Mouse (Mus musculus): ENCODE measurements around the gene Pheta2. TPM values are rescaled to one million over a fixed set of nuclear protein-coding genes. Genes with fewer than 3 reads are reported as not detected.

Pheta2 gene
- polyA plus RNA-seq, 2 experiments = 18.7 to 24.8 TPM

- no peak for ATAC-seq (ENCODE audit: insufficient read depth)
- WGBS (ENCODE audit: insufficient replicate concordance) = 74% methylated on average over 5 of the region's 5 CpGs
- H3K27ac ChIP-seq = no peak overlapping the region
- TF ChIP-seq CTCF (IDR thresholded peaks at IDR 0.05; ENCODE audit: low read depth) (no peak), EP300 (IDR thresholded peaks at IDR 0.05; ENCODE audit: low read depth) (no peak)
- H3K4me3 ChIP-seq (ENCODE audit: insufficient read depth in 1 of 2, low read depth in 2 of 2, low read length in 2 of 2) = no peak overlapping the region
- no peaks in the 10 kb centered on the region for H3K27me3 ChIP-seq (ENCODE audit: control insufficient read depth, insufficient read depth, low read length)
- no peak overlapping the region for H3K4me2 ChIP-seq (ENCODE audit: low read depth)
- no peaks in the 10 kb centered on the region for H3K36me3 ChIP-seq (replicated peaks; ENCODE audit: control insufficient read depth, insufficient read depth, low read depth)
- no peaks in the 10 kb centered on the region for H3K9me3 ChIP-seq (ENCODE audit: control insufficient read depth, low read length)
- DNase-seq (ENCODE audit: low read depth in 3 of 3, low spot score in 3 of 3) = no peak
- H3K4me1 ChIP-seq (replicated peaks; ENCODE audit: control insufficient read depth in 2 of 2, insufficient read depth in 2 of 2, low read length in 1 of 2) = peaks cover 0 to 5% of the 10 kb centered on the region in 2 experiments; a peak in 1 of 4 replicates
- H3K9ac ChIP-seq (replicated peaks) = no peak overlapping the region
Observed at GRCm38 (mm10) chr15:82372991-82373390, 34.2 kb downstream of the Pheta2 start.

GRCm38 (mm10) chr15:82374437-82374836 lies 35.7 kb downstream of the Pheta2 start:
- DNase-seq (ENCODE audit: low read depth in 3 of 3, low spot score in 3 of 3) = no peak
- WGBS (ENCODE audit: insufficient replicate concordance) = 71% methylated on average over 5 of the region's 5 CpGs
- Histone ChIP-seq H3K27me3 (ENCODE audit: control insufficient read depth, insufficient read depth, low read length) (no peaks in the 10 kb centered on the region), H3K4me1 (replicated peaks; ENCODE audit: control insufficient read depth in 2 of 2, insufficient read depth in 2 of 2, low read length in 1 of 2) (peaks cover 0 to 7% of the 10 kb centered on the region in 2 experiments; a peak in 2 of 4 replicates), H3K36me3 (replicated peaks; ENCODE audit: control insufficient read depth, insufficient read depth, low read depth) (no peaks in the 10 kb centered on the region), H3K9ac (replicated peaks) (no peak overlapping the region), H3K4me3 (ENCODE audit: insufficient read depth in 1 of 2, low read depth in 2 of 2, low read length in 2 of 2) (no peak overlapping the region), H3K27ac (no peak overlapping the region), H3K9me3 (ENCODE audit: control insufficient read depth, low read length) (no peaks in the 10 kb centered on the region), H3K4me2 (ENCODE audit: low read depth) (no peak overlapping the region)
- no peak for TF ChIP-seq EP300 (IDR thresholded peaks at IDR 0.05; ENCODE audit: low read depth)
- TF ChIP-seq CTCF (IDR thresholded peaks at IDR 0.05; ENCODE audit: low read depth) = no peak
- no peak for ATAC-seq (ENCODE audit: insufficient read depth)

- Histone ChIP-seq H3K27ac (no peak overlapping the region), H3K36me3 (replicated peaks; ENCODE audit: control insufficient read depth, insufficient read depth, low read depth) (no peaks in the 10 kb centered on the region), H3K4me3 (ENCODE audit: insufficient read depth in 1 of 2, low read depth in 2 of 2, low read length in 2 of 2) (no peak overlapping the region), H3K27me3 (ENCODE audit: control insufficient read depth, insufficient read depth, low read length) (no peaks in the 10 kb centered on the region), H3K4me1 (replicated peaks; ENCODE audit: control insufficient read depth in 2 of 2, insufficient read depth in 2 of 2, low read length in 1 of 2) (peaks cover 0 to 10% of the 10 kb centered on the region in 2 experiments; a peak in 2 of 4 replicates), H3K9me3 (ENCODE audit: control insufficient read depth, low read length) (no peaks in the 10 kb centered on the region), H3K4me2 (ENCODE audit: low read depth) (no peak overlapping the region), H3K9ac (replicated peaks) (no peak overlapping the region)
- no peak for DNase-seq (ENCODE audit: low read depth in 3 of 3, low spot score in 3 of 3)
- WGBS (ENCODE audit: insufficient replicate concordance) = 68% methylated on average over 9 of the region's 9 CpGs
- TF ChIP-seq EP300 (IDR thresholded peaks at IDR 0.05; ENCODE audit: low read depth) = no peak
- no peak for TF ChIP-seq CTCF (IDR thresholded peaks at IDR 0.05; ENCODE audit: low read depth)
- no peak for ATAC-seq (ENCODE audit: insufficient read depth)
Observed at GRCm38 (mm10) chr15:82375855-82376254, 37.1 kb downstream of the Pheta2 start.

GRCm38 (mm10) chr15:82376393-82377138 lies 37.8 kb downstream of the Pheta2 start:
- Histone ChIP-seq H3K9ac (replicated peaks) (no peak overlapping the region), H3K4me2 (ENCODE audit: low read depth) (no peak overlapping the region), H3K36me3 (replicated peaks; ENCODE audit: control insufficient read depth, insufficient read depth, low read depth) (no peaks in the 10 kb centered on the region), H3K4me1 (replicated peaks; ENCODE audit: control insufficient read depth in 2 of 2, insufficient read depth in 2 of 2, low read length in 1 of 2) (peaks cover 0 to 11% of the 10 kb centered on the region in 2 experiments; a peak in 2 of 4 replicates), H3K27me3 (ENCODE audit: control insufficient read depth, insufficient read depth, low read length) (no peaks in the 10 kb centered on the region), H3K4me3 (ENCODE audit: insufficient read depth in 1 of 2, low read depth in 2 of 2, low read length in 2 of 2) (no peak overlapping the region), H3K9me3 (ENCODE audit: control insufficient read depth, low read length) (no peaks in the 10 kb centered on the region), H3K27ac (no peak overlapping the region)
- no peak for DNase-seq (ENCODE audit: low read depth in 3 of 3, low spot score in 3 of 3)
- no peak for TF ChIP-seq CTCF (IDR thresholded peaks at IDR 0.05; ENCODE audit: low read depth)
- no peak for TF ChIP-seq EP300 (IDR thresholded peaks at IDR 0.05; ENCODE audit: low read depth)
- 67% methylated on average over 17 of the region's 17 CpGs for WGBS (ENCODE audit: insufficient replicate concordance)
- ATAC-seq (ENCODE audit: insufficient read depth) = no peak

- H3K27ac ChIP-seq = no peak overlapping the region
- peaks cover 0 to 11% of the 10 kb centered on the region in 2 experiments; a peak in 2 of 4 replicates for H3K4me1 ChIP-seq (replicated peaks; ENCODE audit: control insufficient read depth in 2 of 2, insufficient read depth in 2 of 2, low read length in 1 of 2)
- H3K4me2 ChIP-seq (ENCODE audit: low read depth) = peak overlapping the region; percentile 18
- no peak for TF ChIP-seq CTCF (IDR thresholded peaks at IDR 0.05; ENCODE audit: low read depth)
- no peak for TF ChIP-seq EP300 (IDR thresholded peaks at IDR 0.05; ENCODE audit: low read depth)
- no peak overlapping the region for H3K9ac ChIP-seq (replicated peaks)
- no peaks in the 10 kb centered on the region for H3K36me3 ChIP-seq (replicated peaks; ENCODE audit: control insufficient read depth, insufficient read depth, low read depth)
- H3K9me3 ChIP-seq (ENCODE audit: control insufficient read depth, low read length) = no peaks in the 10 kb centered on the region
- DNase-seq (ENCODE audit: low read depth in 3 of 3, low spot score in 3 of 3) = no peak
- H3K4me3 ChIP-seq (ENCODE audit: insufficient read depth in 1 of 2, low read depth in 2 of 2, low read length in 2 of 2) = no peak overlapping the region
- WGBS (ENCODE audit: insufficient replicate concordance) = 54% methylated on average over 5 of the region's 5 CpGs
- no peaks in the 10 kb centered on the region for H3K27me3 ChIP-seq (ENCODE audit: control insufficient read depth, insufficient read depth, low read length)
- ATAC-seq (ENCODE audit: insufficient read depth) = no peak
Observed at GRCm38 (mm10) chr15:82377701-82378100, 39.0 kb downstream of the Pheta2 start.
